Mouse (Mus musculus) yolk sac, embryonic 10.5 days (tissue): Measurements from ENCODE around the gene Kcnip4.
A peak's percentile ranks its signal among the peaks of the same experiment; 100 is the strongest.

ENCODE experiments used
- DNase-seq: peaks from one replicate; pipeline ENCODE4 v3.0.0-alpha.2; 2017; ENCODE audit warnings: low spot score

The Kcnip4 gene

DNA sequence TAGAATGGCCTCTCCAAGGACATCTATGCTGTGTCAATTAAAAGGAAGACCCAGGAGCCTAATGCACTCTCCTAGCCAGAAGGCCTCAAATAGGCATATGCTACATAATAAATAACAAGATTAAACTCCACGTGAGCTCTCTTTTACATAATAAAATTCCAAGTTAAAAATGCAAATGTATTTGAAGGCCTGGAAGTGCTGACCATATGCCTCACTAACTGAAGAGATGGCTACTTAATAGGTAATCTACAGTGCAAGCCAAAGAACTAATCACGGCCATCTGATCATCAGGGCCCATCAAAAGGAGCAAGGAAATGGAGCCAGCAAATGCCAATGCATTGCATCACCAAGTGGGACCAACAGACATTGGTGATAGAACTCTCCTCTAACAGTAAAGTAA, 277.6 kb downstream of the Kcnip4 start:
- DNase-seq: no peak

DNA sequence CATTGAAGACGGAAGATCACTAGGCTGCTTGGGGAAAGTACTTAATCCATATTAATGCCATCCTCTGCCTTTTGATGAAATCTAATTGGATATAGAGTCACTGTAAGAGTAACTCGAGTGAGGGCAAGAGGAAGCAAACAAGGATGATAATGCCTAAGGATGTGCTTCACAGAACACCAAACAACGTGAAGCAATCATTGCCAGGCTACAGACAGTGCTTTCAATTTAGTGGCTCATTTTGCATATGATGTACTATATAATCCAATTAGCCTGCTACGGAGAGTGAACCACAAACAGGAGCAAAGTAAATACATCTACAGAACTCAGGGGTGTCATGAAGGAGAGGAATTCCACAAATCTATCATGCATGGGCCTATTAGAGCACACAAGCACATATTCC, 280.3 kb downstream of the Kcnip4 start:
- DNase-seq: no peak

DNA sequence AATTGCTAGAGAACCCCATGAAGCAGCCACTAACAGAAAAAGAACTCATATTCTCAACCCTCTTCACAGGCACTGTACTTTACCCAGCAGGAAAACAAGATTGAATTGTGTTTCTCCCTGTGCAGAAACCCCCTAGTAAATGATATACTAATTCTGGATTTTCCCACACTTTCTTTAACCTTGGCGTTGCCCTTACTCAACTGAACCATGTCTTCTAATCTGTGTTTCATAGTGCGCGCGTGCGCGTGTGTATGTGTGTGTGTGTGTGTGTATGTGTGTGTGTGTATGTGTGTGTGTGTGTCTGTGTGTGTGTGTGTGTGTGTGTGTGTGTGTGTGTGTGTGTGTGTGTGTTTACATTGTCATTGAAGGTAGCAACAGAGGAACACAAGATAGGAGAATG, 283.0 kb downstream of the Kcnip4 start:
- DNase-seq: no peak

DNA sequence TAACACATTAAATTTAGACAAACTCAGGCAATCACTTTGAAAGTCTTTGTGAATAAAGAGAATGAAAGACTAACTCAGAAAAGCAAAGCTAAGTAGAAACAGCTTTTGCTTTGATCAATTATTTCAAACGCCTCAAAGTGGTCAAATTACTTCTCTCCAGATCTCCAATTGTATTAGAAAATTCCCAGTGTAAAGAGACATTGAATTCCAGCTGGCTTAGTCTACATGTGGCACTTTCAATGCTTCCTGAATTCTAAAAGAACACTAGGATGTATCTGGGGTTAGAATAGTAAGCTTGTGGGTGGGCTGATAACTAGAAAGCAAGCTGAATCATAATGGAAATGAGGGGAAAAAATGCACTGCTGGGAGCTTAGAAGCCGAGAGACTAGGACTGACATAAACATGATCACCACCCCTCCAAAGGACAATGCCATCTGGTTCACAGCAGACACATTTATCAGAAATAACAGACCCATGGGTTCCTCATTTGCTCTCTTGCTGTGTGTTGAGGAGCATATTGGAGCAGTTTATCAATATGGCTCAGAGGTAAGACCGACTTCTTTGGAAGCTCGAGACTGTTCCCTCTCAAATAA, 323.4 kb downstream of the Kcnip4 start:
- DNase-seq: no peak

DNA sequence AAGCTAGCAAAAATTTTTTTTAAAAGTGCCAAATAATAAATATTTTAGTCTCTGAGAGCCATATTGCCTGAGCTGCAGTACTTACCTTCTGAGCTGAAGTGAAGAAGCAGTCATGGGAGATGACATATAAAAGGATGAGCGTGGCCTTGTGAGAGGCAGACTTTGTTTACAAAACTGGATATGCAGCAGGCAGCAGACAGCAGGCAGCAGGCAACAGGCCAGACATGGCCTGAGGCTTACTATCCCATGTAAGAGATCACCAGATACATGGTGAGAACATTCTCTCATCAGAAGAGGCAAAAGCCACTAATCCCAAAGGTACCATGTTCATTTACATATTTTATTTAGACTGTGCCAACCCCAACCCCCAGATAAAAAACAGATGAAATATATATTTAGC, 336.5 kb downstream of the Kcnip4 start:
- no peak for DNase-seq

DNA sequence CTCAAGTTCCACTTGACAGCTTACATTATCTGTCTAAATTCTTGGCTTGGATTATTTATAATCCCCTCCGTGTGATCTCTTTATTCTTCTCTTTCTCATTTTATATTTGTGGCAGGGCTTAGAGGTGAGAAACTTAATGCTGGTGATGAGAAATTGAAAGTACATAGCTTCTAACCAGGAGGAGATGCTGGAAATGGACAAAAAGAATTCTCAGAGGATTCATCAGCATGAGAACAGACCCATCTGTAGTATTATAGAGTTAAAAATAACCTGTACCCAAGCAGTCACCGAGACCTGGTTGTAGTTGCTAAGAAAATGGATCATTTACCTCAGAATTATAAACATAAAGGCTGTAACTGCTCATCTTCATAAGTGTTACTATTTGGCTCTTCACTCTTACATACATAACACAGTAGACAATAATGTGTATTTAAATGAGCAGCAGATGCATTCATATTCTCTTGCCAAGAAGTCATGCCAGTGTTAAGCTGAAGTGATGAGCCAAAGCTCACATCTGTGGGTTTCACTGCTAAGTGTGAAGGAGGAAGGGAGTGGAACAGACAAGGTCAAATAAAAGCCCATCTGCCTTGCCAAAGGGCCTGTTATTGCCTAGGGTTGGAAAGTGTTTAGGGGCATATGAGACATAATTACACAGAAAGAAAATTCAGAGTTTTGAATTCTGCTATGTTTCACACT, 374.4 kb downstream of the Kcnip4 start:
- no peak for DNase-seq

DNA sequence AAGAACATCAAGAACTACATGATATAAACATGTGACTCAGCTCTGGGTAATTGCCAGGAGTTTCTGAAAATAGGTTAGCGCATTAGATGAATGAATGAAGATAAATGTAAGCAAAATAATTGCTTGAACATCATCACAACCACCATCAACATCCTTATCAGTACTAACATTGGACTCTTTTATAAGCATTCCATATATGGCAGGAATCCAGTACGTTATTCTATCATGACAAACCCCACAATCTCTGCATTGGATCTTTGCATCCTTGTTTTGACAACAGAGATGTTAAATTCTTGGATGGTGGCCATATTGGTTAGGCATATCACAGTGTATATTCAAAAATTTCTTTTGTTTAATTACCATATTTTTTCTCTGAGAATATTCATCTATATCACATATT, 375.0 kb downstream of the Kcnip4 start:
- DNase-seq: no peak

DNA sequence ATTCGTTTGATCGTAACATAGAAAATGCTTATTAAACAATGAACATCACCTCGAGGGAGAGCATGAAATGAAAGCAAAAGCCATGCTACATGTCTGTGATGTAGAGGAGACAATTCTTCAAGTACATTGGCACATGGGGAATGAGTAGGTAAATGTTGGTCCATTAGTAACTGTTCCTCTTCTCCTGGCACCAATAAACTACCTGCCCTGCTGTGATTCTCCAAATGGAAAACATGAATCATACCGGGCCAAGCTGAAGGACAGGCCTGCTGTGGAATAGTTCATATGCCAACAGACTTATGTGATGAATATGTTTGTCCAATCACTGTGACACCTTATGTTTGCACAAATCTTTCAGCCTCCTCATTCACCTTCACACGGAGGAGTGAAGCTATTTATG, 429.3 kb downstream of the Kcnip4 start:
- no peak for DNase-seq

DNA sequence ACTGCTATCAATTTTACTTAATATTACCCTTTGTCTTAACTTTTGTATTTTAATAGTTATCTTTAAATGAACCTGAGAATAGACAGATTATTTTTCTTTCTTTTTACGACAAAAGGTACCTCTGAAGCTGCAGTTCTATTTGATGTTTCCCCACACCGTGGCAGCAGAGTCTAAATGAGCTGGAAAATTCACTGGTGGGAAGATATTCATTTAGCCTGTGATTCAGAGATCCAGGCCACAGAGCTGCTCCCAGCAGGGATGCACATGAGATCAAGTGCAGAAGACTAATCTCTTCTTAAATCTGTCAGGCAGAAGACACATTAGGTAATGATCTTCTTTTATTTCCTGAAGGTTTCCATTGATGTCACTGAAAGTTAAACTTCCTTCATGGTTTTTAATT, 429.8 kb downstream of the Kcnip4 start:
- no peak for DNase-seq

DNA sequence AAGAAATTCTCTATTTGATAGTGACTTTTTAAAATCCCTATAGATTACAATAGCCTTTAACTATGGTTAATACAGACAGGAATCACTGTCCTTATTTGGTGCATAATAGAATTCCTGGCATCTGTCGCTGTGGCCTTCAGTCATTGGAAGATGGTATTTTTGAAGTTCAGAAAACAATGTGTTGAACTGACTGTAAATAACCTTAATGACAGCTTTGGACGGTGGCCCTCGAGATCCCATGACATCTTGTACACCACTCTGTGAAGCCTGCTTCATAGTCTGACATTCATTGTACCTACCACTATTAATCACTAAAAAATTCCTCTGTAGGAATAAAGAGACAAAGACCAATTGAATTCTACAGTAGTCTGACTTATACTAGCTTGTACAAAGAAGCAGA, 430.4 kb downstream of the Kcnip4 start:
- no peak for DNase-seq

DNA sequence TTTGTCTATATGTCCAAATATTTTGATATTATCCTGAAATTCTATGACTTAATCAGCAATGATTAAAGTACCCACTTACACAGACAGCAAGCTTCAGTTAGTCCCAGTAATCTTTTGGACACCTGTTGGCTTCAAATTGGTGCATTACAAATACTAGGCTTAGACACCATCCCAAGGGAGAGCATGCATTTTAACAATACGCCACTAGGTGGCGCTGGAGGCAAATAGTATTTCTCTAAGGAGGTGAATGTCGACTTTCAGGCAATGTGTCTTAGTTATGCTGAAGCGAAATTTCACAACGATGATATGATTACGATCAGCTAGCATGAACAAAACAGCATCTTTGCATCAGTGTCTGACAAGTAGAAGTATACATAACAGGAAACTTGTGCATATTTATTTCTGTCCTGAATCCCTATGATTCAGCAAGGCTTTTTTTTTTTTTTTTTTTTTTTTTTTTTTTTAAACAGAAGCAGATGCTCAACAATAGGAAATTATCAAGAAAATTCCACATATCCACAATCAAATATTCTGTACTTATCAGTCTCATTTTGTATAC, 434.5 kb downstream of the Kcnip4 start:
- DNase-seq: peak; percentile 32

DNA sequence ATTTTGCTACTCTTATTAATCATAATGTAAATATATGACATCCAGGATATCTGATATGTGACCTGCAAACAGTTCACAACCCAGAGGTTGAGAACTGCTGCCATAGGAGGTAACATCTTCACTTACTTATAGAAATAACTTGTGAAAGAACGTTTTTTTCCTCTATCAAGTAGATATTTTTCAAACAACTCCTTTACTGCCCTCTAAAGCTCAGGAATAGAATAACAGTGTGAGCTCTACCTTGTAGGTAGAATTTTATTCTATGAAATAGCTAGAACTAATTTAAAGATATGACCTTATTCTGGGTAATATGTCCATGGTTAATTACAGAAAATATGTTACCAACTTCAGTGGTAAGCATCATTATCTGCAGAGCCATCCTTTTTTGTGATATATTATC, 459.1 kb downstream of the Kcnip4 start:
- DNase-seq: no peak

DNA sequence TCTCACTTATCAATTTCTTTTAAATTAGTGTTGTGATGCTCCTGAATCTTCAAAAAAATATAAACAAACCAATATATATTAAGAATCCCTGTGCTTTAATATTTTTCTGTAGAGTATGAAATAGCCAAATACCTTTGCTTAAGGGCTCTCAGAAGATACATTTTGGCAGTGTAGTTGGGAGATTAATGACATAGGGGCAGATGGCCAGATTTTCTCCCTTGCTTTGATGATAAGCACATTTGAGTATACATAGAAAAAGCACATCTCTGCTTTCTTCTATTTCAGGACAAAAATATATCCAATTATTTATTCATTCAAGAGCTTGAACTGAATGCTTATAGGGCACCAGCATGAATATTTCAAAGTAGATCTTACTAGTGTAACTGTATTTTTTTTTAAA, 465.8 kb downstream of the Kcnip4 start:
- DNase-seq: no peak

DNA sequence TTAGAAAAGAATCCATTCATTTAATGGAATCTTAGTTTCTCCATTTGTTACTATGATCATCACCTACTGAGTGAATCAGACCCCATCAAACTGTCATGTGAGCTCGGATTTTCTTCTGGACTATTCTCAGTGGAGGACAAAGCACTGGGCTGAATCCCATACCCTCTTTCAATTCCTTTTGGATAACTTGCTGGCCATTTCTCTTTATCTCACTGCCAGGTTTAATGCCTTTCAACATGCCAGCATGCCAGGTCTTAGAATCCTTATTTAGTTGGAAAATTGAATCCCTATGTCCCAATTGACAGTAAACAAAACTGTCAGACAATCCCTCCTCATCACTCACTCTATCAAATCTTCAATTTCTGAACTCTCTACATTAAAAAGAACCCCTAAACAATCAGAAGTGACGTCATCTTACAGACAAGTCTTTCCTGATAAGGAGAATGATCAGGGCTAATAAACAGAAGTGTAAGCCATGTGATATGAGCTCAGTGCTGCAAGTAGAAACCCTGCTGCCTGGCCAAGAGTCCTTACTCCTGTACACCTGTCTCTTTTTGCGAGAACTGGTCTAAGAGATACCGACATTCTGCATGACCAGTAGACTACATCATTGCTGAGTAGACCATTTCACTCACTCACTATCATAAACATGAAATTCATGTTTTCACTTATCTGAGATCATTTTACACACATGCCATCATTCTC, 466.9 kb downstream of the Kcnip4 start:
- DNase-seq: no peak

DNA sequence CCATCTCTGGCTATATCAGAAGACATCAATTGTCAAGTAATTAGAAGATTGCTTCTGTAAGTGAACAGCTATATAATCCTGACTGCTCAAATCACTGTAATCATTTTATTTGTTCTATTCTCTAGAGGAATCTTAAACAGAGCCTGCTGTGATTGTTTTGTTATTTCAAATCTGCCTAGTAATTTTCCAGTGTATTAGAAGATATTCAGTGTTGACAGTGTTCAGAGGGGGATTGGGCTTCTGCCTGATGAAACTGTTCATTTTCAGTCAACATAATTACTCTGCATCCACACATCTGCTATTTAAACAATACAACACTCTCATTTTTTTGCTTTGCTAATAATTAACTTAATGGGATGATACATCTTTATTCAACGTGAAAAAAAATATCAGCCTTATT, 476.7 kb downstream of the Kcnip4 start:
- DNase-seq: no peak

DNA sequence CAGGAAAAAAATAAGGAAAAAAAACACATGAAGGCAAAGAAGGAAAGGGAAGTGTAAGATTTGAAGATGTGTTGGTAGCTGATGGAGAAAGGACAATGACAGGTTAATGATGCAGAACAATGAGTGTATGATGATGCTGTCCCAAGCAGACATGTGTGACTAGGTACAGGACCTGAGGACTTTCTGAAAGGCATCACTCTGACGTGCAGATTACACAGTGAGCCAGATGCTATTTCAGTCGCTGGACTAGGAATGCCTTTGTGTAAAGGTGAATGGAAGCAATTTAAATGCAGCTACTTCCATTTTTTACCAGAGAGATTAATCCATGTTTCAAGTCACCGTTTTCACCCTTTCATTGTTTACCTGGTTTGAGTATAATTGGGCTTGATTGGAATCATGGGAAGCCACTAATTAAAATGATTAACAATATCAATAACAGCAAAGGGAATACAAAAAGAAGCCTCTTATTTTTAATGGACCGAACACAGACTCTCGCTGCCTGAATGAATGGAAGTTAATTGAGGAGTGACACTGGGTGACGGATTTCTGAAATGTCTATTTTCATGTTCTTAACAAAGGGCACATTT, 483.4 kb downstream of the Kcnip4 start:
- DNase-seq: no peak

DNA sequence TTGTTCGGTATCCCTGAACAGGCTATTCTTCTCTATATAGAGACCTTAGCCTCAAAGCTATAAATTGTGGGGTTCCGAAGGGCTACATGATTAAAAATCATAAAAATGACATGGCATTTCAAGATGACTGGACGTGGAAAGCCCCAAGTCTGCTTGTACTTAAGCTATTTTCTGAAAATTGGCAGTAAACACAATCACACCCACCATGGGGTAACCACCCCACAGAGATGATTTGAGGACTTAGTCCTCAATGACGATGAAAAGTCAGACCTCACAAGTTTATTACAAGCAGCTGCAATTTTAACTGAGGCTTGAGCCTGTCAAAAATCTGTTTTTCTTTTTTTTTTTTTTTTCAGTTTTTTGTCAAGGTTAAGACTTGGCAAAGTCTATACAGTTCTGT, 527.3 kb downstream of the Kcnip4 start:
- DNase-seq: no peak

DNA sequence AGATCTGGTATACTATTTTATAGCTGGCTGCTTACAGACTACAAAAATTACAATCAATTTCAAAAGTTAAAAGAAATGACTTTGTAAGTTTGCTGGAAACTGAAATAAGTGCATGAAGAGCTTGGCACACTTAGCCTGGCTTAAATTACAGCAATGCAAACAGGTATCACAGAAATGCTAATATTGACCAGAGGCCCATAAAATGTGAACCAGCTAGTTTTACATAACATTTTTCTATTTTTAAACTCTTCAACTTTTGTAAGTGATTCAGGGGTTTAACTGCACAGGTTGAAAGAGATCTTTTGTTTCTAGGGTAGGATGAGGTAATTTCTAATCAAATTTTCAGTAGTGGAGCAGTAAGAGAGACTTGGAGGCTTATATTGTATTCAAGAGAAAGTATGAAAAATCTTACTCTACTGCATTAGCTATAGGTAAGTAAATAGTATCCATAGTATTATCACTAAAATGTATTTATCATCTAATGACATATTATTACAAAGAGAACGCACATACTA, 535.5 kb downstream of the Kcnip4 start:
- no peak for DNase-seq

DNA sequence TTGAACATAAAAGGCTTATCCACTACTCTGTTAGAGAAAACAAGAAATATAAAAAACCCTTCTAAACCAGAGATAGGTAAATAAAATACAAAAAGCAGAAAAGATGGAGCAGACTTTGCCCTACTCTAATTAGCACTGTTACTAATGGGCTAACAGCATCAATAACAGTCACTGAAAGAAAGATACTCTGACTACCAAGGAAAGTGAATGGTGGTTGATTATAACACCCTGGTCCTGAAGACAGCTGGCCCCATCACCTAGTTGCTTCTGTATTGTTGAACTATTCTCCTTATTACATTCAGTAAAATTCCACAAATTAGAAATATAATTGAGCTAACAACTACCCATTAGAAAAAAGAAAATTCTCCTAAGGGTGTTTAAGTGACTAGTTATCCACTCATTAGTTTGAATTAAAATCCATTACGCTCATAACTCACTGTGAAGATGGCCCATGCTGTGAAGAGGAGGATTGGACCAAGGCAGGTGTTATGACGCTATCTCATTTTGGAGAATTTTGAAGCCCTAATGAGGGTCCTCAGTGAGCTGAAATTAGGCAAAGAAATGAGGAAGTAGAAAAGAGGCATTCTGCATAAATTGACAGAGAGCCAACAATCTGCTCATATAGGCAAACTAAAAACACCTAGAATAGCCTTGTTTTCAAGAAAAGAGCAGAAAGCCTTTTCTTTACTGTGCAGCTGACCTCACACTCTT, 582.2 kb downstream of the Kcnip4 start:
- DNase-seq: no peak

DNA sequence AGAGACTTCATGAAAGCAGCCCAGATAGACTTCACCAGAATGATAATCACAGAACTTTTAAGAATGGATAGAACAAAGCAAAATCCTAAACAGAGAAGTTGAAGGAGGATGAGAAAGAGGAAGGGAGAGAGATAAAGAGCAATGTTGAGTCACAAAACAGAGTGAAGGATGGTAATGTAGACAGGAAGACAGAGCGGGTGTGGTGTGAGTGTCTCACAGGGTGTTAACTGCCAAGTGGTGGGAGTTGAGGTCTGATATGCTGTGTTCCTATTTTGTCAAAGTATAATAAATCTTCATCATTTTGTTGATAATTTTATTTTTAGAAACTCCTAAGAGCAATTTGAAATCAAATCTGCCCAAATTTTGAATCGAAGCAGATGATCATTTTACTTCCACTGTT, 592.8 kb downstream of the Kcnip4 start:
- no peak for DNase-seq

DNA sequence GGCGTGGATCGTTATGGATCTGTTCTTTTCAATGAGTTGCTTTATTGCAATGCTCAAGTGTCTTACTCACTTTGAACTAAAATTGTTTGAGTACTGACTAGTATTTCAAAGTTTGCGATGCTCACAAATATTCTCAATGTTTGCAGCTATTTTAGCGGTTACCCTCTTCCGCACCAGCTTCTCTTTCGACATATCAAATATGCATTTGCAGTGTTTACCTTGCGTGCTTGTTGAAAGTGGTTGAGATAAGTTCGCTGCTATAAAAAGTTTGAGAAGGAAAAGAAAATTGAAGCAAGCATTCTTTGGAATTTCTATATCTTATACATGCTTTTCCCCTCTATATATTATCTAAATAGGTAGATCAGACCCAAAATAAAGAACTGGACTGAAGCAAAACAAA, 634.5 kb downstream of the Kcnip4 start:
- DNase-seq: no peak
